Mouse (Mus musculus): ENCODE data around the gene Gm10974.

GRCm38 (mm10) chr7:66384213-66384612, 18.5 kb downstream of the Gm10974 start:
- TF ChIP-seq POLR2A (IDR thresholded peaks at IDR 0.05; ENCODE audit: low read depth, low read length), result no peak
- TF ChIP-seq CTCF (IDR thresholded peaks at IDR 0.05; ENCODE audit: borderline replicate concordance, insufficient read depth, low read length), result no peak
